Mouse (Mus musculus) limb, embryonic 11.5 days (tissue): ENCODE measurements at regions not wholly inside any gene's neighbourhood (a gene's known extent, or its start where the extent isn't known, plus 50 kb on each side); places are given as distances from the start of the nearest gene placed in this dataset.

Source experiments
- ATAC-seq: fragments of 200-750 bp; cut with Nextera tagmentation; 2 replicates; pipeline ENCODE4 v1.8.0; 2017; ENCODE audit warnings: low read depth; ENCODE audit not compliant: insufficient number of reproducible peaks, low FRiP score, low TSS enrichment
- DNase-seq: peaks from one replicate; pipeline ENCODE4 v3.0.0-alpha.2; 2015; ENCODE audit warnings: low spot score
- H3K27ac ChIP-seq: fragments of 300-500 bp; sonication (generic); replicated peaks from 2 replicates; pipeline ENCODE4 v1.5.1; 2014; ENCODE audit warnings: low read depth, mild to moderate bottlenecking, low read length
- H3K27me3 ChIP-seq: fragments of 300-500 bp; sonication (generic); 2 replicates; pipeline ENCODE4 v1.6.1; 2014; ENCODE audit warnings: mild to moderate bottlenecking, low read length, mixed read lengths; ENCODE audit not compliant: control insufficient read depth, insufficient read depth
- H3K36me3 ChIP-seq: fragments of 300-500 bp; sonication (generic); 2 replicates; pipeline ENCODE4 v1.6.1; 2014; ENCODE audit warnings: mild to moderate bottlenecking, low read length, moderate library complexity, mixed read lengths; ENCODE audit not compliant: control insufficient read depth, insufficient read depth
- H3K4me1 ChIP-seq: fragments of 300-500 bp; sonication (generic); 2 replicates; pipeline ENCODE4 v1.6.1; 2014; ENCODE audit warnings: low read length, mixed read lengths; ENCODE audit not compliant: control insufficient read depth, insufficient read depth
- H3K4me2 ChIP-seq: fragments of 300-500 bp; sonication (generic); 2 replicates; pipeline ENCODE4 v1.6.1; 2014; ENCODE audit warnings: low read depth, mild to moderate bottlenecking, moderate library complexity; ENCODE audit not compliant: severe bottlenecking
- H3K4me3 ChIP-seq: fragments of 300-500 bp; sonication (generic); 2 replicates; pipeline ENCODE4 v1.5.1; 2014; ENCODE audit warnings: low read depth, low read length
- H3K9ac ChIP-seq: fragments of 300-500 bp; sonication (generic); 2 replicates; pipeline ENCODE4 v1.6.1; 2014; ENCODE audit warnings: mild to moderate bottlenecking, low read length
- H3K9me3 ChIP-seq: fragments of 300-500 bp; sonication (generic); 2 replicates; pipeline ENCODE4 v1.6.1; 2016; ENCODE audit warnings: low read length; ENCODE audit not compliant: control insufficient read depth
- WGBS: fragments of 180-500 bp; shearing (Covaris S2); extraction: QIAGEN DNeasy Blood & Tissue Kit; methylation state at CpG from one replicate; pipeline ENCODE4 v1.1.7; 2014; 5-methylcytosine and 5-hydroxymethylcytosine counted together

DNA sequence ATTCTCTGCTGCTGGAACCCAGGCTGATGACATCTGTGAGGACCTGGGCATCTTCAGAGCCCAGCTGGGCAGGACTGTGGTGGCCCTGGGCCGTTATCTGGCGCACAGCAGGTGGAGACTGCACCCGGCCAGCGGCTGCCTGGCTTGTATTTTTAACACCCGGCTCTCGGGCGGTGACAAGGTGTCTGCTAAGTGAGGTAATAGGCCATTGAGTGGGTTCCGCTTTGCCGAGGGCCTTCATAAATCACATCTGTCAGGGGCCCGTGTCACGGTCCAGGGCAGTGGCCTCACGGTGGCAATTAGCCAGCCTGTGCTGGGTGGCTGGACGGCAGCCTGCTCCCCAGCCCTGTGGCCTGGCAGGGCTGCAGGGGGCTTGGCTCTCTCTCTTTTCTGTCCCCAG lies 118.8 kb downstream of the Mn1 start:
- Histone ChIP-seq H3K9me3 (no peaks in the 10 kb centered on the region), H3K4me2 (no peak overlapping the region), H3K4me1 (peaks cover 56% of the 10 kb centered on the region), H3K4me3 (no peak overlapping the region), H3K27ac (no peak overlapping the region), H3K36me3 (no peaks in the 10 kb centered on the region), H3K27me3 (peaks cover 5% of the 10 kb centered on the region; the same call in 1 of the 2 replicates), H3K9ac (0 out of 2 replicates have a peak overlapping the region, but pooled peaks have one; percentile 18)
- DNase-seq (peak; percentile 83), ATAC-seq (peak; percentile 58)
- WGBS = 2% methylated on average over 13 of the region's 13 CpGs

- Histone ChIP-seq H3K4me2 (no peak overlapping the region), H3K27ac (no peak overlapping the region), H3K27me3 (no peaks in the 10 kb centered on the region), H3K9me3 (no peaks in the 10 kb centered on the region), H3K4me1 (peaks cover 37% of the 10 kb centered on the region), H3K36me3 (no peaks in the 10 kb centered on the region), H3K4me3 (no peak overlapping the region), H3K9ac (no peak overlapping the region)
- DNase-seq = no peak
- 51% methylated on average over 13 of the region's 13 CpGs for WGBS
- no peak for ATAC-seq
Observed at GRCm38 (mm10) chr5:111538560-111539450, 121.6 kb downstream of the Mn1 start.

DNA sequence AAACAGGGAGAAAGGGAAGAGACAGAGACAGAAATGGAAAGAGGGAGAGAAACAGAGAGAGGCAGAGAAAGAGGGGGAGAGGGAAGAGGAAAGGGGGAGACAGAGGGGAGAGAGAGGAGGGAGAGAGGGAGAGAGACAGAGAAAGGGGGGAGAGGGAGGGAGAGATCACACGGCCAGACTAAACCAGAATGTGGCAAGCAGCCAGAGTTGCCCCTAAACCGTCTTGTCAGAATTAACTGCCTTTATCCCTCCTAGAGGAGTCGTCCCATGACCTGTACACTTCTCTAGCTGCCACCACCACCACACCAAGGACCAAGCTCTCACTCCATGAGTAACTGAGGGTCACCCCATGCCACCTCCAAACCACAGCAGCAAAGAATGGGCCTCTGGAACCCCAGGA lies 123.3 kb downstream of the Mn1 start:
- Histone ChIP-seq H3K27me3 (no peaks in the 10 kb centered on the region), H3K27ac (no peak overlapping the region), H3K9me3 (no peaks in the 10 kb centered on the region), H3K4me1 (peaks cover 24% of the 10 kb centered on the region), H3K4me2 (no peak overlapping the region), H3K9ac (no peak overlapping the region), H3K4me3 (no peak overlapping the region), H3K36me3 (no peaks in the 10 kb centered on the region)
- WGBS = 48% methylated on average over 3 of the region's 3 CpGs
- DNase-seq (no peak), ATAC-seq (no peak)

DNA sequence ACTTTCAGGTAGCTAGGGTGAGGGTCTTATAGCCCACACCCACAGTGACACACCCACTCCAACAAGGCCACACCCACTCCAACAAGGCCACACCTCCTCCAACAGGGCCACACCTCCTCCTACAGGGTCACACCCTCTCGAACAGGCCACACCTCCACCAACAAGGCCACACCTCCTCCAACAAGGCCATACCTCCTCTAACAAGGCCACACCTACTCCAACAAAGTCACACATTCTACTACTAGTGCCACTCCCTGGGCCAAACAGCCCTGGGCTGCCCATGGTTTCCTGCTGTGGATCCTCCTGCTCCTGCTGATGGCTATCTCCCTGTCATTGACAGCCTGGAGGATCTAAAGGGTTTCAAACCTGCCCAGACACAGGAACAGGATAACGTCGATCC lies 124.9 kb downstream of the Mn1 start:
- Histone ChIP-seq H3K27me3 (no peaks in the 10 kb centered on the region), H3K4me2 (no peak overlapping the region), H3K9me3 (no peaks in the 10 kb centered on the region), H3K9ac (no peak overlapping the region), H3K4me1 (peaks cover 10% of the 10 kb centered on the region), H3K27ac (no peak overlapping the region), H3K4me3 (no peak overlapping the region), H3K36me3 (no peaks in the 10 kb centered on the region)
- 71% methylated on average over 3 of the region's 3 CpGs for WGBS
- DNase-seq = no peak
- no peak for ATAC-seq

- ATAC-seq = no peak
- WGBS = 82% methylated on average over 9 of the region's 9 CpGs
- Histone ChIP-seq H3K4me2 (no peak overlapping the region), H3K4me1 (peaks cover 2% of the 10 kb centered on the region), H3K9ac (no peak overlapping the region), H3K36me3 (no peaks in the 10 kb centered on the region), H3K9me3 (no peaks in the 10 kb centered on the region), H3K27me3 (no peaks in the 10 kb centered on the region; the same call in 1 of the 2 replicates), H3K27ac (no peak overlapping the region), H3K4me3 (no peak overlapping the region)
- no peak for DNase-seq
Observed at GRCm38 (mm10) chr5:111543721-111544495, 126.7 kb downstream of the Mn1 start.

DNA sequence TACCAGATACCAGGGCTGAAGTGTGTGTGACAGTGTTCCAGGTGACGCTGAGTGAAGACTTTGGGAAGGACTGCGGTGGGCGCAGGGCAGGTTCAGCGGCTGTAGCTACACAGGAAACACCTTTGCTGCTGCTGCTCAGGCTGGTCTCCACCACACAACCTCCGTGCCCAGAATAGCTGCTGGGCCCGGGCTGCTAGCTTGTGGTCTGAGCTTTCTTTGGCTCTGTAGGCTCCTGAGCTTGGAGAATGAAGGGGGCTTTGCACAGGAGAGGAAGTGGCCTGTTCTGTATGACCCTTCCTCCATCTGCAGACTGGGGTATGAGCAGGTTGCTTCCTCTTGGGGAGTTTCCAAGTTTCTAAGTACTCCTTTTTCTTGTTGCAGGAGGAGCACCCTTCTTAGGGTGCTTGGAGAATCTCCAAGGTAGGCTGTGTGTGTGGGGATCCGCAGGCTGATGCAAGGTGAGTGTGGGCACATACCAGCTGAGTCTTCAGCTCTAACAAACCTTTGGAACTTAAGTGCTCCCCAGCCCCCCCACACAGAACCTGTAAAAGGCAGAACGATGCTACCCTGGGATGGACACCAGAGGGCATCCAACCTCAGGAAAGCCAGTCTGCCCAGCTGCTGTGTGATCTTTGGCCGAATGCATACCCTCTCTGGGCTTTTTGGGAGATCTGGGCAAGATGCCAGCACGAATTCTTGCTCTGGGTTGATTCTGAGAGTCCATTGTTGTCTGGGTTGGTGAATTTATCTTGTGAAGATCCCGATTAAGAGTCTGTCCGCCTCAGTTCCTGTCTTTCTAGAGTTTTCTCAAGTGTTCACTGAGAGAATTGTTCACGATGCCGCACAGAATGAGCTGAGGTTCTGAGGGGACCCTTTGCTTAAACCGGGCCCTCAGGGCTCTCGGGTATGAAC lies 136.6 kb downstream of the Mn1 start:
- no peaks in the 10 kb centered on the region for H3K27me3 ChIP-seq
- DNase-seq = no peak
- 85% methylated on average over 16 of the region's 16 CpGs for WGBS
- H3K4me1 ChIP-seq = peaks cover 15% of the 10 kb centered on the region
- no peak overlapping the region for H3K4me3 ChIP-seq
- no peak for ATAC-seq
- no peaks in the 10 kb centered on the region for H3K36me3 ChIP-seq
- no peak overlapping the region for H3K27ac ChIP-seq
- no peak overlapping the region for H3K4me2 ChIP-seq
- H3K9ac ChIP-seq = no peak overlapping the region
- no peaks in the 10 kb centered on the region for H3K9me3 ChIP-seq

DNA sequence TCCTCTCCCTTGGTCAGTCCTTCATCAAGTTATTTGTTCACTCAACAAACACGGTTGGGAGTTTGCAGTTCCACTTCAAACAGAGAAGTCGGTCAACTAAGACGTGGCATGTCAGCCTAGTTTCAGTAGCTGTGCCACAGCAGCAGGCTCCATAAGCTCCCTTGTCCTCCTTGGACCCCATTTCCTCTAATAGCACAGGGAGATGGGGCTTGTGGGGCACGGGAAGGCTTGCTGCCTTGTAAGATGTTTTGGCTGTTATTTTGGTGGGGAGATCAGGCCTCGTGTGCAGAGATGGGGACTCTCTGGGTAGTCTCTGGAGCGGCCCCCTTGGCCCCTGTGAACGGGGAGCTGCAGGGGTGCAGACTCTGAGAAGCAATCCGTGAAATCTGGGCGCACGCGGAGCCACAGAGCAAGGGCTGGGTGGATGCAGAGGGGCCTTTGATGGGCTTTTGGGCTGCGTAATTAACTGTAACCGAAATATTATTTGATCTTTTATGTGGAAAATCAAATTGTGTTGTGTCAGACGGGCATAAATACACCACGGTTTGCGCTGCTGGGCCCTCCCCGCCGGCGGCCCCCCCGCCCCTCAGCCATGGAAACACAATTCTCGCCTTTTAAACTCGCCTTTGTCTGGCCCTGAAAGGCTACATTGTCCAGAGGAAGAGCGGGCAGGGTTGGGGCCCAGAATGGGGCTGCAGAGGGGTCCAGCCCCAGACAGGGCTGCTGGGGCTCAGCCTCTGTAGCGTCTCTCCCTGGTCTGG lies 137.6 kb downstream of the Mn1 start:
- Histone ChIP-seq H3K36me3 (no peaks in the 10 kb centered on the region), H3K4me3 (no peak overlapping the region), H3K9ac (peak overlapping the region; percentile 44), H3K9me3 (no peaks in the 10 kb centered on the region), H3K27me3 (no peaks in the 10 kb centered on the region), H3K27ac (peak overlapping the region; percentile 84), H3K4me1 (peaks cover 17% of the 10 kb centered on the region), H3K4me2 (no peak overlapping the region)
- DNase-seq = peak; percentile 58
- WGBS = 44% methylated on average over 24 of the region's 24 CpGs
- peak; percentile 90 for ATAC-seq
